Mouse (Mus musculus): ENCODE results near the gene Psg19.

- TF ChIP-seq USF1 (IDR thresholded peaks at IDR 0.05; ENCODE audit: low read depth) (no peak), POLR2A (IDR thresholded peaks at IDR 0.05; ENCODE audit: insufficient read length, low read depth) (no peak), TCF12 (IDR thresholded peaks at IDR 0.05; ENCODE audit: insufficient read depth, poor library complexity, severe bottlenecking) (no peak), MYOG (IDR thresholded peaks at IDR 0.05; ENCODE audit: control insufficient read depth in 1 of 3, insufficient read depth in 1 of 3, insufficient read length in 2 of 3, low read depth in 2 of 3) (no peak), MAX (IDR thresholded peaks at IDR 0.05; ENCODE audit: low read depth) (no peak), CEBPB (IDR thresholded peaks at IDR 0.05; ENCODE audit: insufficient read depth, poor library complexity, severe bottlenecking) (no peak), POLR2AphosphoS2 (IDR thresholded peaks at IDR 0.05; ENCODE audit: insufficient read length, low read depth) (no peak), E2F4 (IDR thresholded peaks at IDR 0.05; ENCODE audit: insufficient read depth) (no peak), TCF3 (IDR thresholded peaks at IDR 0.05; ENCODE audit: insufficient read length, low read depth) (no peak), REST (IDR thresholded peaks at IDR 0.05; ENCODE audit: insufficient read depth, insufficient read length) (no peak)
Measured at GRCm38 (mm10) chr7:18839865-18840264, 41.5 kb upstream of the Psg19 start, which contains the start of gene Mill2.

Measured in myocyte (in vitro differentiated cells).